Comparison of ENCODE assay signal across 11 mouse cellular contexts in genomic region chr16:17432576-17432975, GRCm38 (mm10). TPM values are rescaled to one million over a fixed set of nuclear protein-coding genes. Genes with fewer than 3 reads are reported as not detected.
DNase-seq lines count a peak whose midpoint lies in the region; ATAC-seq and TF ChIP-seq lines count a peak whose summit lies in the region.
"Had no signal": no experiment of that assay in that cellular context is flagged by ENCODE, and none has a peak within 500 bp of the region (broad histone marks: within the 10 kb centered on the region; RNA-seq: fewer than 3 reads in every experiment).

No protein-coding gene starts in this region.

- no peak for TF ChIP-seq EP300 in liver, embryonic 14.5 days (IDR thresholded peaks at IDR 0.05; ENCODE audit: low read depth)

- H3K4me1 ChIP-seq in liver, embryonic 14.5 days (replicated peaks; ENCODE audit: control insufficient read depth in 2 of 2, insufficient read depth in 2 of 2, low read length in 1 of 2) = no peaks in the 10 kb centered on the region
- no peaks in the 10 kb centered on the region for H3K4me1 ChIP-seq in liver, embryonic 11.5 days (replicated peaks; ENCODE audit: control insufficient read depth, insufficient read depth, low read length)
- H3K4me1 ChIP-seq: hindbrain, embryonic 15.5 days had no signal

- no peaks in the 10 kb centered on the region for H3K27me3 ChIP-seq in liver, embryonic 14.5 days (ENCODE audit: control insufficient read depth, insufficient read depth, low read length)
- no peaks in the 10 kb centered on the region for H3K27me3 ChIP-seq in liver, embryonic 11.5 days (replicated peaks; ENCODE audit: control insufficient read depth, insufficient read depth, low read length)
- H3K27me3 ChIP-seq: hindbrain, embryonic 15.5 days had no signal

- DNase-seq in gastrocnemius, adult 2 months = no peak
- DNase-seq in gastrocnemius, adult 18-20 months (ENCODE audit: low spot score) = no peak
- DNase-seq in liver, embryonic 14.5 days (ENCODE audit: low read depth in 3 of 3, low spot score in 3 of 3) = peak in 1 of 3 experiments; percentile 11
- DNase-seq in liver, embryonic 11.5 days (ENCODE audit: low spot score) = no peak
- peak; percentile 58 for DNase-seq in ZHBTc4 (ENCODE audit: low read depth, low spot score)
- peak; percentile 15 for DNase-seq in mesoderm, embryonic 11.5 days (ENCODE audit: low read depth, low spot score)
- no peak for DNase-seq in spleen, adult 18-20 months
- DNase-seq: thymus, adult 18-20 months had no signal

- intact Hi-C loops in gastrocnemius, adult 2 months (cut with DNase I) = no loop called here

- H3K4me3 ChIP-seq in gastrocnemius, adult 2 months = no peak overlapping the region
- H3K4me3 ChIP-seq in liver, embryonic 14.5 days (ENCODE audit: insufficient read depth in 1 of 2, low read depth in 2 of 2, low read length in 2 of 2) = no peak overlapping the region
- no peak overlapping the region for H3K4me3 ChIP-seq in liver, embryonic 11.5 days (ENCODE audit: low read depth, low read length)
- H3K4me3 ChIP-seq: hindbrain, embryonic 15.5 days had no signal

- no peak overlapping the region for H3K9ac ChIP-seq in liver, embryonic 14.5 days (replicated peaks)
- H3K9ac ChIP-seq in liver, embryonic 11.5 days (ENCODE audit: low read depth, low read length) = no peak overlapping the region
- H3K9ac ChIP-seq: hindbrain, embryonic 15.5 days had no signal

- no peaks in the 10 kb centered on the region for H3K9me3 ChIP-seq in liver, embryonic 14.5 days (ENCODE audit: control insufficient read depth, low read length)
- H3K9me3 ChIP-seq in liver, embryonic 11.5 days (ENCODE audit: control insufficient read depth, low read length) = no peaks in the 10 kb centered on the region
- H3K9me3 ChIP-seq: hindbrain, embryonic 15.5 days had no signal

- peaks cover 10% of the 10 kb centered on the region for H3K36me3 ChIP-seq in liver, embryonic 14.5 days (replicated peaks; ENCODE audit: control insufficient read depth, insufficient read depth, low read depth)
- H3K36me3 ChIP-seq in liver, embryonic 11.5 days (ENCODE audit: control insufficient read depth, insufficient read depth, low read length) = 0 out of 2 replicates have a peak, but pooled peaks cover 2% of the 10 kb centered on the region

- 45% methylated on average over 2 of the region's 2 CpGs for WGBS in liver, embryonic 14.5 days (ENCODE audit: insufficient replicate concordance)
- WGBS in liver, embryonic 11.5 days = 57% methylated on average over 2 of the region's 2 CpGs

- no peak overlapping the region for H3K27ac ChIP-seq in gastrocnemius, adult 2 months
- no peak overlapping the region for H3K27ac ChIP-seq in liver, embryonic 14.5 days
- H3K27ac ChIP-seq in liver, embryonic 11.5 days (ENCODE audit: low read depth, low read length) = no peak overlapping the region
- H3K27ac ChIP-seq: hindbrain, embryonic 15.5 days had no signal

- TF ChIP-seq CTCF in gastrocnemius, adult 2 months (IDR thresholded peaks at IDR 0.05) = peak; percentile 64
- peak; percentile 57 for TF ChIP-seq CTCF in liver, embryonic 14.5 days (IDR thresholded peaks at IDR 0.05; ENCODE audit: low read depth)

- no peak overlapping the region for H3K4me2 ChIP-seq in liver, embryonic 14.5 days (ENCODE audit: low read depth)
- no peak overlapping the region for H3K4me2 ChIP-seq in liver, embryonic 11.5 days
- H3K4me2 ChIP-seq: hindbrain, embryonic 15.5 days; midbrain, embryonic 11.5 days had no signal

- ATAC-seq in liver, embryonic 14.5 days (ENCODE audit: insufficient read depth) = no peak
- no peak for ATAC-seq in liver, embryonic 11.5 days (replicated peaks; ENCODE audit: low FRiP score)
- ATAC-seq in cerebellum, adult (ENCODE audit: insufficient number of reproducible peaks, low FRiP score, low TSS enrichment) = no peak

RNA-seq across cellular contexts. Expression of gene Crkl, which starts 19.2 kb away (rescaled TPM):
- 10 to 100 TPM; 21.6 to 28.3 TPM for total RNA-seq in gastrocnemius, adult 2 months (2021)
- 10 to 100 TPM; 23.4 to 30.2 TPM for total RNA-seq in gastrocnemius, adult 18-20 months (2021)
- polyA plus RNA-seq in liver, embryonic 14.5 days (2012; rRNA removed) = 6.8 and 8.0 TPM in 2 replicates
- polyA plus RNA-seq in liver, embryonic 14.5 days (2014; fragmentation: Nextera tagmentation; extraction: Ambion mirVana) = 18.8 and 25.0 TPM in 2 replicates
- polyA plus RNA-seq in liver, embryonic 11.5 days (2014; fragmentation: Nextera tagmentation; extraction: Ambion mirVana) = 45.6 and 46.2 TPM in 2 replicates

RNA-seq across cellular contexts. Expression of gene Pi4ka, which starts 26.5 kb away (rescaled TPM):
- 10 to 100 TPM; 20.2 to 24.3 TPM for total RNA-seq in gastrocnemius, adult 2 months (2021)
- total RNA-seq in gastrocnemius, adult 18-20 months (2021) = 10 to 100 TPM; 21.3 to 27.7 TPM
- polyA plus RNA-seq in liver, embryonic 14.5 days (2012; rRNA removed) = 15.9 and 19.0 TPM in 2 replicates
- 13.7 and 16.8 TPM in 2 replicates for polyA plus RNA-seq in liver, embryonic 14.5 days (2014; fragmentation: Nextera tagmentation; extraction: Ambion mirVana)
- 29.7 and 30.4 TPM in 2 replicates for polyA plus RNA-seq in liver, embryonic 11.5 days (2014; fragmentation: Nextera tagmentation; extraction: Ambion mirVana)

RNA-seq across cellular contexts. Expression of gene Snap29, which starts 26.8 kb away (rescaled TPM):
- total RNA-seq in gastrocnemius, adult 2 months (2021) = 10 to 100 TPM; 18.4 to 25.0 TPM
- total RNA-seq in gastrocnemius, adult 18-20 months (2021) = 10 to 100 TPM; 17.7 to 19.1 TPM
- polyA plus RNA-seq in liver, embryonic 14.5 days (2012; rRNA removed) = 3.1 and 4.3 TPM in 2 replicates
- 4.5 and 4.9 TPM in 2 replicates for polyA plus RNA-seq in liver, embryonic 14.5 days (2014; fragmentation: Nextera tagmentation; extraction: Ambion mirVana)
- 7.2 and 8.7 TPM in 2 replicates for polyA plus RNA-seq in liver, embryonic 11.5 days (2014; fragmentation: Nextera tagmentation; extraction: Ambion mirVana)

RNA-seq across cellular contexts. Expression of gene Aifm3, which starts 56.8 kb away (rescaled TPM):
- under 1 TPM in 1 of 2 experiments, not detected in 1; 0.08 TPM for total RNA-seq in gastrocnemius, adult 2 months (2021)
- under 1 TPM in 1 of 2 experiments, not detected in 1; 0.43 TPM for total RNA-seq in gastrocnemius, adult 18-20 months (2021)
- 0.67 and 1.3 TPM in 2 replicates for polyA plus RNA-seq in liver, embryonic 14.5 days (2012; rRNA removed)
- polyA plus RNA-seq in liver, embryonic 14.5 days (2014; fragmentation: Nextera tagmentation; extraction: Ambion mirVana) = 0.53 and 0.99 TPM in 2 replicates
- polyA plus RNA-seq in liver, embryonic 11.5 days (2014; fragmentation: Nextera tagmentation; extraction: Ambion mirVana) = 0.84 and 1.1 TPM in 2 replicates

Comparison
In these comparisons a context has a peak if more than half of its experiments do, and no peak if none do; other contexts are left out.
1. DNase-seq: peak in ZHBTc4 (single experiment) and mesoderm, embryonic 11.5 days (single experiment); none in gastrocnemius, adult 2 months (single experiment), gastrocnemius, adult 18-20 months (single experiment), liver, embryonic 11.5 days (single experiment) and spleen, adult 18-20 months (0 of 2).